Mouse (Mus musculus) MEL (cell line): ENCODE results near the gene Fam155a. TPM values are rescaled to one million over a fixed set of nuclear protein-coding genes. Genes with fewer than 3 reads are reported as not detected.

Experiments
- DNase-seq: peaks from one replicate; pipeline ENCODE4 v3.0.0; 2011; ENCODE audit warnings: low read depth, low spot score
- H3K27ac ChIP-seq: 2 replicates; pipeline ENCODE4 v1.5.1; 2012; ENCODE audit warnings: low read depth, mild to moderate bottlenecking, control low read depth, low read length, moderate library complexity; ENCODE audit not compliant: control insufficient read depth
- H3K27me3 ChIP-seq, 2 experiments: fragments of 150-350 bp in 1 of 2; sonication (generic) in 1 of 2; 2 replicates each; pipeline ENCODE4 v1.6.1; 2012; ENCODE audit warnings: low read length in 2 of 2, mild to moderate bottlenecking in 2 of 2, improper control_type of control experiment in 1 of 2, moderate library complexity in 1 of 2; ENCODE audit not compliant: insufficient read depth in 2 of 2, control insufficient read depth in 1 of 2
- H3K36me3 ChIP-seq, 2 experiments: 2 replicates each; pipeline ENCODE4 v1.6.1; 2012 to 2014; ENCODE audit warnings: low read length in 2 of 2, improper control_type of control experiment in 1 of 2, inconsistent platforms in 1 of 2, mild to moderate bottlenecking in 1 of 2; ENCODE audit not compliant: insufficient read depth in 2 of 2, control insufficient read depth in 1 of 2
- H3K4me1 ChIP-seq, 2 experiments: fragments of 150-350 bp in 1 of 2; sonication (generic) in 1 of 2; 2 replicates each; pipeline ENCODE4 v1.6.1; 2012; ENCODE audit warnings: low read length in 2 of 2, improper control_type of control experiment in 1 of 2, mild to moderate bottlenecking in 1 of 2; ENCODE audit not compliant: insufficient read depth in 2 of 2, control insufficient read depth in 1 of 2
- H3K4me3 ChIP-seq, 2 experiments: fragments of 150-350 bp in 1 of 2; sonication (generic) in 1 of 2; 2 replicates each; pipeline ENCODE4 v1.5.1; 2012; ENCODE audit warnings: low read depth in 2 of 2, low read length in 2 of 2, mild to moderate bottlenecking in 2 of 2, moderate library complexity in 2 of 2, control low read depth in 1 of 2, improper control_type of control experiment in 1 of 2; ENCODE audit not compliant: control insufficient read depth in 1 of 2, insufficient read depth in 1 of 2
- H3K79me2 ChIP-seq: 2 replicates; pipeline ENCODE4 v1.6.1; 2012; ENCODE audit warnings: mild to moderate bottlenecking, low read length, moderate library complexity; ENCODE audit not compliant: control insufficient read depth, poor library complexity, insufficient read depth
- H3K9ac ChIP-seq: 2 replicates; pipeline ENCODE4 v1.6.1; 2012; ENCODE audit warnings: low read depth, mild to moderate bottlenecking, control low read depth, low read length, moderate library complexity; ENCODE audit not compliant: control insufficient read depth, poor library complexity, severe bottlenecking
- H3K9me3 ChIP-seq: fragments of 150-350 bp; sonication (generic); replicated peaks from 2 replicates; pipeline ENCODE4 v1.6.1; 2012; ENCODE audit warnings: mild to moderate bottlenecking, low read length, improper control_type of control experiment, moderate library complexity; ENCODE audit not compliant: insufficient read depth
- BHLHE40 ChIP-seq: IDR thresholded peaks from 2 replicates; pipeline ENCODE4 v1.6.1; 2012; ENCODE audit warnings: low read depth, mild to moderate bottlenecking, inconsistent platforms, low read length, improper control_type of control experiment, borderline replicate concordance
- CTCF ChIP-seq, 3 experiments: IDR thresholded peaks in 2 of 3; conservative IDR thresholded peaks in 1 of 3; 2 replicates each; pipeline ENCODE4 v1.5.1; 2011 to 2012; ENCODE audit warnings: low read length in 3 of 3, low read depth in 2 of 3, mild to moderate bottlenecking in 2 of 3, improper control_type of control experiment in 1 of 3, inconsistent platforms in 1 of 3, mixed read lengths in 1 of 3, moderate library complexity in 1 of 3; ENCODE audit not compliant: control insufficient read depth in 1 of 3, insufficient read depth in 1 of 3, poor library complexity in 1 of 3, severe bottlenecking in 1 of 3
- E2F4 ChIP-seq: IDR thresholded peaks from 2 replicates; pipeline ENCODE4 v1.6.1; 2011; ENCODE audit warnings: low read depth, low read length, improper control_type of control experiment, borderline replicate concordance
- ELF1 ChIP-seq: IDR thresholded peaks from 2 replicates; pipeline ENCODE4 v1.6.1; 2014; ENCODE audit warnings: low read depth, mild to moderate bottlenecking, inconsistent platforms, low read length, improper control_type of control experiment, moderate library complexity
- ETS1 ChIP-seq: IDR thresholded peaks from 2 replicates; pipeline ENCODE4 v1.6.1; 2012; ENCODE audit warnings: low read depth, mild to moderate bottlenecking, inconsistent platforms, low read length, improper control_type of control experiment, moderate library complexity
- MYC ChIP-seq: IDR thresholded peaks from 2 replicates; pipeline ENCODE4 v1.6.1; 2011; ENCODE audit warnings: low read depth, mild to moderate bottlenecking, low read length, improper control_type of control experiment, moderate library complexity
- NELFE ChIP-seq: IDR thresholded peaks from 2 replicates; pipeline ENCODE4 v1.6.1; 2011; ENCODE audit warnings: low read depth, low read length, improper control_type of control experiment
- NRF1 ChIP-seq: IDR thresholded peaks from 2 replicates; pipeline ENCODE4 v1.6.1; 2014; ENCODE audit warnings: low read depth, mild to moderate bottlenecking, inconsistent platforms, low read length, improper control_type of control experiment, moderate library complexity; ENCODE audit not compliant: poor library complexity, insufficient read depth, severe bottlenecking
- POLR2AphosphoS5 ChIP-seq: IDR thresholded peaks from 2 replicates; pipeline ENCODE4 v1.6.1; 2012; ENCODE audit warnings: low read depth, borderline replicate concordance, mild to moderate bottlenecking, inconsistent platforms, low read length, moderate library complexity, mixed read lengths
- RAD21 ChIP-seq: IDR thresholded peaks from 2 replicates; pipeline ENCODE4 v1.6.1; 2011; ENCODE audit warnings: mild to moderate bottlenecking, low read depth, low read length, improper control_type of control experiment
- RCOR1 ChIP-seq: IDR thresholded peaks from 2 replicates; pipeline ENCODE4 v1.6.1; 2012; ENCODE audit warnings: low read depth, mild to moderate bottlenecking, inconsistent platforms, low read length, improper control_type of control experiment
- TBP ChIP-seq: IDR thresholded peaks from 2 replicates; pipeline ENCODE4 v1.8.0; 2011; ENCODE audit warnings: low read depth, low read length, improper control_type of control experiment
- TCF12 ChIP-seq: IDR thresholded peaks from 2 replicates; pipeline ENCODE4 v1.6.1; 2014; ENCODE audit warnings: low read depth, mild to moderate bottlenecking, inconsistent platforms, low read length, improper control_type of control experiment, moderate library complexity
- UBTF ChIP-seq: IDR thresholded peaks from 2 replicates; pipeline ENCODE4 v1.6.1; 2012; ENCODE audit warnings: low read depth, mild to moderate bottlenecking, inconsistent platforms, low read length, improper control_type of control experiment, moderate library complexity, borderline replicate concordance; ENCODE audit not compliant: insufficient read depth
- USF1 ChIP-seq: IDR thresholded peaks from 2 replicates; pipeline ENCODE4 v1.6.1; 2014; ENCODE audit warnings: low read depth, mild to moderate bottlenecking, inconsistent platforms, low read length, improper control_type of control experiment, moderate library complexity
- ZKSCAN1 ChIP-seq: IDR thresholded peaks from 2 replicates; pipeline ENCODE4 v1.6.1; 2012; ENCODE audit warnings: low read depth, mild to moderate bottlenecking, inconsistent platforms, low read length, improper control_type of control experiment, moderate library complexity
- ZNF384 ChIP-seq: IDR thresholded peaks from 2 replicates; pipeline ENCODE4 v1.6.1; 2012; ENCODE audit warnings: low read depth, mild to moderate bottlenecking, inconsistent platforms, low read length, improper control_type of control experiment
- polyA plus RNA-seq, 2 experiments: library from polyadenylated mRNA; stranded (reverse) in 1 of 2; unstranded in 1 of 2; fragments of >175 nt in 1 of 2; fragments of >200 nt in 1 of 2; gene quantifications; 2 replicates each; pipeline versions ENCODE4 v1.2.1 to v1.2.4; 2012; ENCODE audit warnings: low replicate concordance in 2 of 2, low read depth in 1 of 2; ENCODE audit not compliant: insufficient read length in 2 of 2, insufficient read depth in 1 of 2, missing spikeins in 1 of 2
- total RNA-seq: library from RNA; depleted of rRNA; stranded (reverse); fragments of 300-350 nt; gene quantifications from 2 replicates; pipeline ENCODE4 v1.2.3, GENCODE M21; 2012

The Fam155a gene
- total and polyA plus RNA-seq, 3 experiments, result not detected

DNA sequence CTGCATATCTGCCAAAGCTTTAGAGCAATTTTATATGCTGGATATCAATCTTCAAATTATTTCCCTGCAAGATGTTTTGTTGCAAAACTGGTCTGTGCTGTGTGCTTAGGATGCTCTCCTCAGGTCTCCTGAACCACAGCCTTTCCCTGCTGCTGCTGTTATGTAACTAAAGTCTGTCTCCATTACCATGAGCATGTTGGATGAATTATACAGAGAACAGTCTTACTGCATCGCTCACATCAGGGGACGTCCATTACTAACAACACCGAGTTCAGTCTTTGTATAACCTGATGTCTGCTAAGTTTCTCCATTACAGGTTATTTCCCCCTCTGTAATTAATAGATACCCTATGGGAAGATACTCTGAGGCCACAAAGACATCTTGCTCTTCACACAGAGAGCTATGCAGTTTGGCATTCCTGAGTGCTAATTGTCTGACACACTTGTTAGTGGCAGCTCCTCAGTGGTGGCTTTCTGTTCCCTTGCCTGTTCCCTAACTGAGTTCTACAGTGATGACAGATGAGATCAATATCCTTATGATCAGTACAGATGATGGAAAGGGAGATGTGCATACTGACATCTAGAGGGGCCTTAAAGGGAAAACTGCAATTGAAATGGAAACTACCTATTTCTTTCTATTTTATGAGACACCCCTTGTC lies 372.2 kb downstream of the Fam155a start:
- Histone ChIP-seq H3K79me2 (no peaks in the 10 kb centered on the region), H3K27me3 (no peaks in the 10 kb centered on the region), H3K4me3 (no peak overlapping the region), H3K27ac (no peak overlapping the region), H3K4me1 (no peaks in the 10 kb centered on the region), H3K9ac (no peak overlapping the region), H3K36me3 (no peaks in the 10 kb centered on the region), H3K9me3 (no peaks in the 10 kb centered on the region)
- no peak for DNase-seq
- TF ChIP-seq POLR2AphosphoS5 (no peak), NRF1 (no peak), ZNF384 (no peak), TBP (no peak), NELFE (no peak), UBTF (no peak)

DNA sequence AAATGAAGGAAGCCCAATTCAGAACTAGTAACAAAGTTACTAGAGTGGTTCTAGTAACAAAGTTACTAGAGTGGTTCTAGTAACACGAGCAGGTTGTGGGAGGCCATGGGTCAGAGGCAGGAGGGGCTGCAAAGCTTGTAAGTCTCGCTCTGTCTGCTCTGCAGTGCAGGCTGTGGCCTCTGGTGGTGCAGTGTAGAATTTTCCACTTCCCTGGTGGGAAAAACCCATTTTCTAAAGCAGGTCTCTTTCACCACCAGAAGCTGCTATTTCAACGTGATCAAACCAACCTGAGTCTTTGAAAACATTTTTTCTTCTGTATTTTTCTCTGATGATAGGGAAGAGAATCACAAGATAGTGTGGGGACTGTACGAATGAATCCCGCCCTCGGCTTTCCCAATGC lies 372.9 kb downstream of the Fam155a start:
- H3K36me3 ChIP-seq, result no peaks in the 10 kb centered on the region
- H3K79me2 ChIP-seq, result no peaks in the 10 kb centered on the region
- no peak overlapping the region for H3K9ac ChIP-seq
- no peak overlapping the region for H3K4me3 ChIP-seq
- no peaks in the 10 kb centered on the region for H3K4me1 ChIP-seq
- no peak for DNase-seq
- H3K27me3 ChIP-seq, result no peaks in the 10 kb centered on the region
- no peak for TF ChIP-seq BHLHE40
- no peak for TF ChIP-seq ZKSCAN1
- no peak for TF ChIP-seq CTCF (IDR thresholded peaks at IDR 0.05 in 2 of 3, conservative IDR thresholded peaks at IDR 0.05 in 1 of 3; ENCODE audit: control insufficient read depth in 1 of 3, insufficient read depth in 1 of 3, low read depth in 2 of 3, low read length in 3 of 3, poor library complexity in 1 of 3, severe bottlenecking in 1 of 3)
- TF ChIP-seq E2F4, result no peak
- TF ChIP-seq USF1, result no peak
- TF ChIP-seq TCF12, result no peak
- TF ChIP-seq ELF1, result no peak
- TF ChIP-seq ETS1, result no peak
- TF ChIP-seq MYC, result no peak
- TF ChIP-seq RCOR1, result no peak
- TF ChIP-seq RAD21, result no peak
- TF ChIP-seq POLR2AphosphoS5, result no peak
- TF ChIP-seq, all 39 proteins: peak for 0
- H3K9me3 ChIP-seq, result no peaks in the 10 kb centered on the region
- no peak overlapping the region for H3K27ac ChIP-seq
